Mouse (Mus musculus): ENCODE measurements around the gene Pgm2l1. TPM values are rescaled to one million over a fixed set of nuclear protein-coding genes. Genes with fewer than 3 reads are reported as not detected.
"Not testable (repeated sequence)": the region's sequence is repeated elsewhere in the genome, so short reads cannot be mapped to it uniquely, and the experiment has no call there.

The Pgm2l1 gene
- polyA plus RNA-seq, 1 experiment, result 15.8 TPM

DNA sequence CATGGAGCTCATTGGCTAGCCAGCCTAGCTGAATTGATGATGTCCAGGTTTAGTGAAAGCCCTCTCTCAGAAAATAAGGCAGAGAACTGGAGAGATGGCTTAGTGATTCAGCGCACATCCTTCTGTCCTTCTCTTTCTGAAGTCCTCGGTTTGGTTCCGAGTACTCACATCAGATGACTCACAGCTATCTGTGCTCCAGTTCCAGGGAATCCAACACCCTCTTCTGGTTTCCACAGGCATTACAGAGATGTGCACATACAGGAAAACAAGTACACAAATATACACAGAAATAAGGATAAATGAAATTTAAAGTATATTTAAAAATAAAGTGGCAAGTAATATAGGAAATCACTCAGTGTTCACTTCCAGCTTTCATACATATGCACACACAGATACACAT lies 35.2 kb downstream of the Pgm2l1 start:
- WGBS, result 93% methylated on average over 3 of the region's 3 CpGs
- no peak for DNase-seq
- Histone ChIP-seq H3K4me1 (replicated peaks; ENCODE audit: control insufficient read depth, insufficient read depth, low read length) (no peaks in the 10 kb centered on the region), H3K4me3 (ENCODE audit: control insufficient read depth, insufficient read depth, low read length) (no peak overlapping the region), H3K27ac (ENCODE audit: control insufficient read depth, insufficient read depth, low read length) (no peak overlapping the region), H3K36me3 (ENCODE audit: control insufficient read depth, insufficient read depth, low read length) (peaks cover 29% of the 10 kb centered on the region), H3K27me3 (ENCODE audit: control insufficient read depth, insufficient read depth, low read length) (no peaks in the 10 kb centered on the region)
- no peak for TF ChIP-seq POLR2A (IDR thresholded peaks at IDR 0.05; ENCODE audit: control insufficient read depth, extremely low read depth, insufficient read depth, low read length, poor library complexity)
- TF ChIP-seq CTCF (IDR thresholded peaks at IDR 0.05; ENCODE audit: borderline replicate concordance, control insufficient read depth, extremely low read depth, insufficient read depth, low read length, poor library complexity), result no peak

DNA sequence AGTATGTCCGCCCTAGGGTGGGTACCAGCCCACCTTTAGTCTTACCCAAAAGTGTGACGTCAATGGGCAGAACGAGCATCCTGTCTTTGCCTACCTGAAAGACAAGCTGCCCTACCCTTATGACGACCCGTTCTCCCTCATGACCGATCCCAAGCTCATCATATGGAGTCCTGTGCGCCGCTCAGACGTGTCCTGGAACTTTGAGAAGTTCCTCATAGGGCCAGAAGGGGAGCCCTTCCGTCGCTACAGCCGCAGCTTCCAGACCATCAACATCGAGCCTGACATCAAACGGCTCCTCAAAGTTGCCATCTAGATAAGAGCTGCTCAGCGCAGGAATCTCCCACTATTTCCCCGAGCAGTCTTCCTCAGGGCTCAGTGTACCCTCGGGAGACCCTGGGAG lies 37.7 kb downstream of the Pgm2l1 start:
- H3K4me3 ChIP-seq (ENCODE audit: control insufficient read depth, insufficient read depth, low read length); DNase-seq; H3K27me3 ChIP-seq (ENCODE audit: control insufficient read depth, insufficient read depth, low read length); H3K27ac ChIP-seq (ENCODE audit: control insufficient read depth, insufficient read depth, low read length); H3K4me1 ChIP-seq (replicated peaks; ENCODE audit: control insufficient read depth, insufficient read depth, low read length): not testable (repeated sequence)
- peaks cover 32% of the 10 kb centered on the region for H3K36me3 ChIP-seq (ENCODE audit: control insufficient read depth, insufficient read depth, low read length)
- WGBS, result 96% methylated on average over 17 of the region's 17 CpGs

DNA sequence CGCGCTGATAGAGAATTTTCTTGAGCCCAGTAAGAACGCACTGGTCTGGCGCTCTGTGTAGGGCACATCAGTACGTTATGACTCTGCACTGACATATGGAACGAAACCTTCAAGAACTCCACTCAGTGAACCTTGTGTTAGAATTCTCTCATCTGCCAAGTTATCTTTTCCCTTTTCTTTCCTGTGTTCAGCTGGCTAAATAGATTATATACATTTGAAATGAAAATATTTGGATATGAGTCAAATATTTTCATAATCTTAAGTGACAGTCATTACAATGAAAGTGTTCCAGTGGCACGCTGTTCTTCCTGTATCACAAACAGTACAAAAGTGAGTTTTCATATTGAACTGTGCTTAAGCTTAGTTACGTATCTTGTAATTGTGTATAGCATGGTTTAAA lies 45.2 kb downstream of the Pgm2l1 start:
- TF ChIP-seq POLR2A (IDR thresholded peaks at IDR 0.05; ENCODE audit: control insufficient read depth, extremely low read depth, insufficient read depth, low read length, poor library complexity), result no peak
- H3K27me3 ChIP-seq (ENCODE audit: control insufficient read depth, insufficient read depth, low read length), result no peaks in the 10 kb centered on the region

DNA sequence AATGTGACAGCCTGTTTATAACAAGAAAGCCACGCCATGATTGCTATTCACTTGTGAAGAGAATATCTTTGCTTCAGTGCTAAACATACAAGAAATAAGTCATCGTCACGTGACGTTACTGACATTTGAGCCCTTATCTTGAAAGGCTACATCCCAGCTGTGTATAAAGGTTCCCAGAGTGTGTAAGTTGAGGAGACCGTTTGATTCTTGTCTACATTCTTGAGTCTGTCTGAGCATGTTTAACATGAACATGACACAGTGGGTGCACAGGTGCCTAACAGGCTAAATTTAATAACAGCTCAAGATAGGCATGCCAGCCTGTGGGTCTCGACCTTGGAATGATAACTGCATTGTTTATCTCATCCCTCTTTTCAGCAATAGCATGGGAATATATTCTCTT lies 47.3 kb downstream of the Pgm2l1 start:
- no peak overlapping the region for H3K27ac ChIP-seq (ENCODE audit: control insufficient read depth, insufficient read depth, low read length)
- H3K4me1 ChIP-seq (replicated peaks; ENCODE audit: control insufficient read depth, insufficient read depth, low read length), result no peaks in the 10 kb centered on the region
- H3K4me3 ChIP-seq (ENCODE audit: control insufficient read depth, insufficient read depth, low read length), result no peak overlapping the region
- H3K36me3 ChIP-seq (ENCODE audit: control insufficient read depth, insufficient read depth, low read length), result peaks cover 29% of the 10 kb centered on the region
- no peaks in the 10 kb centered on the region for H3K27me3 ChIP-seq (ENCODE audit: control insufficient read depth, insufficient read depth, low read length)
- no peak for TF ChIP-seq CTCF (IDR thresholded peaks at IDR 0.05; ENCODE audit: borderline replicate concordance, control insufficient read depth, extremely low read depth, insufficient read depth, low read length, poor library complexity)
- TF ChIP-seq POLR2A (IDR thresholded peaks at IDR 0.05; ENCODE audit: control insufficient read depth, extremely low read depth, insufficient read depth, low read length, poor library complexity), result no peak
- DNase-seq, result no peak
- WGBS, result 90% methylated on average over 6 of the region's 6 CpGs

More for the DNA sequence above, 45.2 kb downstream of the Pgm2l1 start:
- DNase-seq, result no peak
- Histone ChIP-seq H3K4me3 (ENCODE audit: control insufficient read depth, insufficient read depth, low read length) (no peak overlapping the region), H3K27ac (ENCODE audit: control insufficient read depth, insufficient read depth, low read length) (no peak overlapping the region), H3K36me3 (ENCODE audit: control insufficient read depth, insufficient read depth, low read length) (peaks cover 33% of the 10 kb centered on the region), H3K4me1 (replicated peaks; ENCODE audit: control insufficient read depth, insufficient read depth, low read length) (no peaks in the 10 kb centered on the region)
- 98% methylated on average over 8 of the region's 8 CpGs for WGBS

DNA sequence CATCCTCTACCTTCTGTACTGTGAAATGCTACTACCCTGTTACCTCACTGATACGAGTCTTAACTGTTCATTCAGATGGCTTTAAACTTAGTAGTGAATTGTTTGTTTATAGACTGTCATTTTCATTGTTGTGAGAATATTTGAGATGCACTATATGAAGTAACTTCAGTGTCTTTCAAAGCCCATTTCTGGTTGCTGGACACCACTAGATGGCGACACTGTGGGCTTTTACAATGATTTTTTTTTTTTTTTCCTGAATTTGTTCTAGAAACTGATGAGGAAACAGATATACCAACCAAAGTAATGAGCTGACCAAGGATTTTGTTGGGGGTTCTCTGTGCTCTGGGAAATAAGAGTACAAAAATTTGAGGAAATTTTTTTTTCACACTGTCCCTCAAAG lies 49.2 kb downstream of the Pgm2l1 start:
- no peak overlapping the region for H3K4me3 ChIP-seq (ENCODE audit: control insufficient read depth, insufficient read depth, low read length)
- WGBS, result 59% methylated on average over 2 of the region's 2 CpGs
- H3K27ac ChIP-seq (ENCODE audit: control insufficient read depth, insufficient read depth, low read length), result no peak overlapping the region
- H3K4me1 ChIP-seq (replicated peaks; ENCODE audit: control insufficient read depth, insufficient read depth, low read length), result no peaks in the 10 kb centered on the region
- H3K27me3 ChIP-seq (ENCODE audit: control insufficient read depth, insufficient read depth, low read length), result no peaks in the 10 kb centered on the region
- H3K36me3 ChIP-seq (ENCODE audit: control insufficient read depth, insufficient read depth, low read length), result peaks cover 16% of the 10 kb centered on the region
- DNase-seq, result no peak
- TF ChIP-seq POLR2A (IDR thresholded peaks at IDR 0.05; ENCODE audit: control insufficient read depth, extremely low read depth, insufficient read depth, low read length, poor library complexity) (no peak), CTCF (IDR thresholded peaks at IDR 0.05; ENCODE audit: borderline replicate concordance, control insufficient read depth, extremely low read depth, insufficient read depth, low read length, poor library complexity) (no peak)

DNA sequence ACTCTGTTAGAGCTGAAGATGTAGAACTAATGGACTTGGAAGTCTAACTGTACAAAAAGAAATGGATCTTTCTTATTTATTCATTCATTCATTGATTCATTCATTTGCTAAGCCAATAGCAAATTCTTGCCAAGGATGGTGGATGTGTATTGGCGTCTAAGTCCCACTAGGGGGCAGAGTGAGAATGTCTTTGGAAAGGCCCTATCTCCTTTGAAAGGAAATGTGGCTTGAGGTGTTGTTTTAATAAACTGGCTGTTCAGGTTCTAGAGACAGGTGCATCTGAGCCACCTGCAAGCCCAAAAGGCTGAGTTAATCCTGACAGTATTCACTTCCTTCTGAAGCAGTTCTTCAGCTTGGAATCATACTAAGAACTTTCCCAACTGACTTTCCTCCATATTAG lies 52.6 kb downstream of the Pgm2l1 start:
- TF ChIP-seq POLR2A (IDR thresholded peaks at IDR 0.05; ENCODE audit: control insufficient read depth, extremely low read depth, insufficient read depth, low read length, poor library complexity) (no peak), CTCF (IDR thresholded peaks at IDR 0.05; ENCODE audit: borderline replicate concordance, control insufficient read depth, extremely low read depth, insufficient read depth, low read length, poor library complexity) (no peak)
- Histone ChIP-seq H3K36me3 (ENCODE audit: control insufficient read depth, insufficient read depth, low read length) (no peaks in the 10 kb centered on the region), H3K4me1 (replicated peaks; ENCODE audit: control insufficient read depth, insufficient read depth, low read length) (no peaks in the 10 kb centered on the region), H3K4me3 (ENCODE audit: control insufficient read depth, insufficient read depth, low read length) (no peak overlapping the region), H3K27me3 (ENCODE audit: control insufficient read depth, insufficient read depth, low read length) (peaks cover 2% of the 10 kb centered on the region; the same call in 1 of the 2 replicates), H3K27ac (ENCODE audit: control insufficient read depth, insufficient read depth, low read length) (no peak overlapping the region)
- peak; percentile 33 for DNase-seq
- WGBS, result 0% methylated on average over 1 of the region's 1 CpGs

DNA sequence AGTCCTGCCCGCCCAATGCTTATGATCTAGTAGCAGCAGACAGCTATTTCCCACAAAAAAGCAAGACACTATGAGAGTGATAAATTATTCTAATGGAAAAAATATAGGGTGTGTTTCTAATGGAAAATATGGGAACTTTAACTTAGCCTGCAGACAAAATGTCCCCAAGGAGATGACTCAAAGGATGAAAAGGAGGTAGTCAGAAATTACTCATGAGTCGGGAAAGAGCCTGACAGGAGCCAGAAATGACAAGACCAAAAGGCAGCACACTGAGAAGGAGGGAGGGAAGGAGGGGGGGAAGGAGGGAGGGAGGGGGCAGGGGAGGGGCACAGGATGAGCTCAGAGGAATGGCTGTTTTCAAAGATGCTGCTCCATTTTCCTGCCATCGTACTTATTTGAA lies 54.4 kb downstream of the Pgm2l1 start:
- DNase-seq, result no peak
- H3K4me1 ChIP-seq (replicated peaks; ENCODE audit: control insufficient read depth, insufficient read depth, low read length), result no peaks in the 10 kb centered on the region
- H3K27ac ChIP-seq (ENCODE audit: control insufficient read depth, insufficient read depth, low read length), result no peak overlapping the region
- no peak for TF ChIP-seq CTCF (IDR thresholded peaks at IDR 0.05; ENCODE audit: borderline replicate concordance, control insufficient read depth, extremely low read depth, insufficient read depth, low read length, poor library complexity)
- no peak for TF ChIP-seq POLR2A (IDR thresholded peaks at IDR 0.05; ENCODE audit: control insufficient read depth, extremely low read depth, insufficient read depth, low read length, poor library complexity)
- WGBS, result 65% methylated on average over 3 of the region's 3 CpGs
- no peak overlapping the region for H3K4me3 ChIP-seq (ENCODE audit: control insufficient read depth, insufficient read depth, low read length)
- peaks cover 6% of the 10 kb centered on the region; the same call in 1 of the 2 replicates for H3K27me3 ChIP-seq (ENCODE audit: control insufficient read depth, insufficient read depth, low read length)
- H3K36me3 ChIP-seq (ENCODE audit: control insufficient read depth, insufficient read depth, low read length), result no peaks in the 10 kb centered on the region
